ENCODE assay signal across 15 mouse cellular contexts in genomic region chr4:152767372-152767771, GRCm38 (mm10).
A peak's percentile ranks its signal among the peaks of the same experiment; 100 is the strongest.
DNase-seq lines count a peak whose midpoint lies in the region; ATAC-seq and TF ChIP-seq lines count a peak whose summit lies in the region.
"Had no signal": no experiment of that assay in that cellular context is flagged by ENCODE, and none has a peak within 500 bp of the region (broad histone marks: within the 10 kb centered on the region; RNA-seq: fewer than 3 reads in every experiment).

No protein-coding gene starts in this region.

- no peak for DNase-seq in lung, postnatal 0 days (ENCODE audit: low spot score)
- DNase-seq in lung, postnatal 25 days (ENCODE audit: low spot score), result no peak
- DNase-seq in MEL (ENCODE audit: low read depth, low spot score), result no peak
- DNase-seq in testis, postnatal 14 days (ENCODE audit: low spot score), result peak; percentile 24
- no peak for DNase-seq in ovary, postnatal 10 days (ENCODE audit: low spot score)
- DNase-seq: cerebellum, adult 11-12 months; kidney, adult 18-20 months; lung, postnatal 36 days had no signal

- H3K36me3 ChIP-seq in intestine, postnatal 0 days (ENCODE audit: control insufficient read depth, insufficient read depth), result no peaks in the 10 kb centered on the region
- H3K36me3 ChIP-seq in intestine, embryonic 15.5 days, result no peaks in the 10 kb centered on the region
- no peaks in the 10 kb centered on the region for H3K36me3 ChIP-seq in lung, postnatal 0 days (ENCODE audit: insufficient read depth, low read length)
- no peaks in the 10 kb centered on the region for H3K36me3 ChIP-seq in MEL (ENCODE audit: control insufficient read depth in 1 of 2, insufficient read depth in 2 of 2, low read length in 2 of 2)
- H3K36me3 ChIP-seq: embryonic facial prominence, embryonic 13.5 days; heart, embryonic 15.5 days; limb, embryonic 13.5 days; midbrain, embryonic 10.5 days had no signal

- no peaks in the 10 kb centered on the region for H3K9me3 ChIP-seq in intestine, postnatal 0 days (ENCODE audit: control insufficient read depth)
- H3K9me3 ChIP-seq in intestine, embryonic 15.5 days, result no peaks in the 10 kb centered on the region
- H3K9me3 ChIP-seq in lung, postnatal 0 days (ENCODE audit: low read length), result no peaks in the 10 kb centered on the region
- no peaks in the 10 kb centered on the region for H3K9me3 ChIP-seq in MEL (replicated peaks; ENCODE audit: insufficient read depth, low read length)

- no peak for ATAC-seq in intestine, postnatal 0 days
- ATAC-seq in intestine, embryonic 15.5 days, result no peak
- ATAC-seq in lung, postnatal 0 days, result no peak

- no peak for TF ChIP-seq EP300 in lung, postnatal 0 days (IDR thresholded peaks at IDR 0.05)
- no peak for TF ChIP-seq EP300 in MEL (IDR thresholded peaks at IDR 0.05; ENCODE audit: low read depth in 1 of 2, low read length in 2 of 2)

- no peak for TF ChIP-seq POLR2A in MEL (IDR thresholded peaks at IDR 0.05; ENCODE audit: control insufficient read depth in 1 of 2, insufficient read depth in 1 of 2, low read depth in 1 of 2, low read length in 2 of 2, poor library complexity in 1 of 2)

- H3K79me2 ChIP-seq in MEL (ENCODE audit: control insufficient read depth, insufficient read depth, low read length, poor library complexity), result no peaks in the 10 kb centered on the region

- no peak overlapping the region for H3K4me3 ChIP-seq in intestine, postnatal 0 days (ENCODE audit: low read depth, low read length)
- H3K4me3 ChIP-seq in intestine, embryonic 15.5 days (replicated peaks), result no peak overlapping the region
- H3K4me3 ChIP-seq in lung, postnatal 0 days (ENCODE audit: low read depth, low read length), result no peak overlapping the region
- H3K4me3 ChIP-seq in MEL (ENCODE audit: control insufficient read depth in 1 of 2, insufficient read depth in 1 of 2, low read depth in 2 of 2, low read length in 2 of 2), result no peak overlapping the region
- H3K4me3 ChIP-seq: embryonic facial prominence, embryonic 13.5 days; heart, embryonic 15.5 days; limb, embryonic 13.5 days; midbrain, embryonic 10.5 days had no signal

- H3K4me1 ChIP-seq in intestine, postnatal 0 days (replicated peaks; ENCODE audit: control insufficient read depth, insufficient read depth, low read length), result no peaks in the 10 kb centered on the region
- H3K4me1 ChIP-seq in intestine, embryonic 15.5 days (replicated peaks), result no peaks in the 10 kb centered on the region
- no peaks in the 10 kb centered on the region for H3K4me1 ChIP-seq in lung, postnatal 0 days (ENCODE audit: insufficient read depth, low read depth, low read length)
- no peaks in the 10 kb centered on the region for H3K4me1 ChIP-seq in MEL (ENCODE audit: control insufficient read depth in 1 of 2, insufficient read depth in 2 of 2, low read length in 2 of 2)
- H3K4me1 ChIP-seq: embryonic facial prominence, embryonic 13.5 days; heart, embryonic 15.5 days; midbrain, embryonic 10.5 days had no signal

- no peak overlapping the region for H3K4me2 ChIP-seq in intestine, postnatal 0 days (replicated peaks; ENCODE audit: low read depth)
- no peak overlapping the region for H3K4me2 ChIP-seq in intestine, embryonic 15.5 days (replicated peaks)
- H3K4me2 ChIP-seq in lung, postnatal 0 days (replicated peaks; ENCODE audit: low read depth, low read length), result no peak overlapping the region
- H3K4me2 ChIP-seq: embryonic facial prominence, embryonic 13.5 days; heart, embryonic 15.5 days; hindbrain, embryonic 14.5 days; limb, embryonic 13.5 days had no signal

- 80% methylated on average over 5 of the region's 5 CpGs for WGBS in intestine, postnatal 0 days
- 79% methylated on average over 5 of the region's 5 CpGs for WGBS in intestine, embryonic 15.5 days
- WGBS in lung, postnatal 0 days, result 80% methylated on average over 5 of the region's 5 CpGs

- no peak overlapping the region for H3K9ac ChIP-seq in intestine, postnatal 0 days (ENCODE audit: low read depth, low read length)
- H3K9ac ChIP-seq in intestine, embryonic 15.5 days, result no peak overlapping the region
- no peak overlapping the region for H3K9ac ChIP-seq in lung, postnatal 0 days (replicated peaks; ENCODE audit: low read depth)
- no peak overlapping the region for H3K9ac ChIP-seq in MEL (ENCODE audit: control insufficient read depth, low read depth, low read length, poor library complexity, severe bottlenecking)
- H3K9ac ChIP-seq: embryonic facial prominence, embryonic 13.5 days; heart, embryonic 15.5 days; hindbrain, embryonic 14.5 days; limb, embryonic 13.5 days had no signal

- H3K27ac ChIP-seq in intestine, postnatal 0 days (ENCODE audit: low read depth, low read length), result no peak overlapping the region
- H3K27ac ChIP-seq in intestine, embryonic 15.5 days, result no peak overlapping the region
- H3K27ac ChIP-seq in lung, postnatal 0 days (ENCODE audit: low read length), result no peak overlapping the region
- H3K27ac ChIP-seq in MEL (ENCODE audit: control insufficient read depth, low read depth, low read length), result no peak overlapping the region
- H3K27ac ChIP-seq: embryonic facial prominence, embryonic 13.5 days; heart, embryonic 15.5 days; hindbrain, embryonic 14.5 days; limb, embryonic 13.5 days; midbrain, embryonic 10.5 days had no signal

- no peaks in the 10 kb centered on the region for H3K27me3 ChIP-seq in intestine, postnatal 0 days (replicated peaks; ENCODE audit: control insufficient read depth, insufficient read depth, low read length)
- no peaks in the 10 kb centered on the region for H3K27me3 ChIP-seq in intestine, embryonic 15.5 days (replicated peaks)
- no peaks in the 10 kb centered on the region for H3K27me3 ChIP-seq in lung, postnatal 0 days (replicated peaks; ENCODE audit: insufficient read depth, low read length)
- H3K27me3 ChIP-seq in MEL (ENCODE audit: control insufficient read depth in 1 of 2, insufficient read depth in 2 of 2, low read length in 2 of 2), result no peaks in the 10 kb centered on the region
- H3K27me3 ChIP-seq: embryonic facial prominence, embryonic 13.5 days; heart, embryonic 15.5 days; limb, embryonic 13.5 days had no signal

- TF ChIP-seq RAD21 in MEL (IDR thresholded peaks at IDR 0.05; ENCODE audit: low read depth, low read length), result peak; percentile 3

- TF ChIP-seq CTCF in intestine, postnatal 0 days (IDR thresholded peaks at IDR 0.05; ENCODE audit: low read depth), result peak; percentile 49
- TF ChIP-seq CTCF in lung, postnatal 0 days (IDR thresholded peaks at IDR 0.05), result peak; percentile 27
- TF ChIP-seq CTCF in MEL (IDR thresholded peaks at IDR 0.05 in 2 of 3, conservative IDR thresholded peaks at IDR 0.05 in 1 of 3; ENCODE audit: control insufficient read depth in 1 of 3, insufficient read depth in 1 of 3, low read depth in 2 of 3, low read length in 3 of 3, poor library complexity in 1 of 3, severe bottlenecking in 1 of 3), result peak; percentile 22 to 35 (median 33); a peak in 4 of 6 replicates

TF ChIP-seq in MEL, 35 proteins besides CTCF, POLR2A, EP300 and RAD21:
- TF ChIP-seq SMC3 (IDR thresholded peaks at IDR 0.05; ENCODE audit: low read depth, low read length) (peak; percentile 27; the same call in 1 of the 2 replicates), MAFK (IDR thresholded peaks at IDR 0.05; ENCODE audit: borderline replicate concordance, low read depth, low read length) (no peak)
TF ChIP-seq in MEL: peak in this region for 1.
